Mouse (Mus musculus) G1E (cell line): Measurements from ENCODE around the gene Fpgs.

Experiments
- CTCF ChIP-seq: IDR thresholded peaks from 2 replicates; pipeline ENCODE4 v1.5.1; 2012; ENCODE audit warnings: low read depth, low read length, inconsistent platforms, mixed read lengths
- GATA1 ChIP-seq: IDR thresholded peaks from 2 replicates; pipeline ENCODE4 v1.6.1; 2012; ENCODE audit warnings: borderline replicate concordance, low read length, inconsistent platforms, mixed read lengths
- GATA2 ChIP-seq: IDR thresholded peaks from 2 replicates; pipeline ENCODE4 v1.6.1; 2012; ENCODE audit warnings: low read depth, low read length, inconsistent platforms, borderline replicate concordance
- TAL1 ChIP-seq: conservative IDR thresholded peaks from 2 replicates; pipeline ENCODE4 v1.6.1; 2012; ENCODE audit warnings: low read depth, low read length, inconsistent platforms, mixed read lengths

GRCm38 (mm10) chr2:32668176-32668575 is 35.8 kb downstream of the Fpgs start:
- TF ChIP-seq CTCF (no peak), TAL1 (no peak), GATA1 (no peak), GATA2 (no peak)
